Mouse (Mus musculus) midbrain, embryonic 13.5 days (tissue): Measurements from ENCODE around the gene Flvcr2. TPM values are rescaled to one million over a fixed set of nuclear protein-coding genes. Genes with fewer than 3 reads are reported as not detected.

ENCODE experiments used
- ATAC-seq: fragments of 200-750 bp; cut with Nextera tagmentation; 2 replicates; pipeline ENCODE4 v1.8.0; 2017; ENCODE audit warnings: mild to moderate bottlenecking, moderate TSS enrichment, moderate library complexity
- H3K27ac ChIP-seq: fragments of 300-500 bp; sonication (generic); 2 replicates; pipeline ENCODE4 v1.5.1; 2015; ENCODE audit warnings: inconsistent platforms, mild to moderate bottlenecking, moderate library complexity
- H3K27me3 ChIP-seq: fragments of 300-500 bp; sonication (generic); 2 replicates; pipeline ENCODE4 v1.6.1; 2015; ENCODE audit warnings: mild to moderate bottlenecking, inconsistent platforms
- H3K36me3 ChIP-seq: fragments of 300-500 bp; sonication (generic); 2 replicates; pipeline ENCODE4 v1.6.1; 2015; ENCODE audit warnings: mild to moderate bottlenecking, inconsistent platforms
- H3K4me1 ChIP-seq: fragments of 300-500 bp; sonication (generic); replicated peaks from 2 replicates; pipeline ENCODE4 v1.6.1; 2015; ENCODE audit warnings: inconsistent platforms
- H3K4me2 ChIP-seq: fragments of 300-500 bp; sonication (generic); replicated peaks from 2 replicates; pipeline ENCODE4 v1.6.1; 2015; ENCODE audit warnings: moderate library complexity, mild to moderate bottlenecking, inconsistent platforms
- H3K4me3 ChIP-seq: fragments of 300-500 bp; sonication (generic); replicated peaks from 2 replicates; pipeline ENCODE4 v1.5.1; 2015; ENCODE audit warnings: mild to moderate bottlenecking, inconsistent platforms
- H3K9ac ChIP-seq: fragments of 300-500 bp; sonication (generic); replicated peaks from 2 replicates; pipeline ENCODE4 v1.6.1; 2015; ENCODE audit warnings: mild to moderate bottlenecking, inconsistent platforms
- H3K9me3 ChIP-seq: fragments of 300-500 bp; sonication (generic); 2 replicates; pipeline ENCODE4 v1.6.1; 2016; ENCODE audit warnings: mild to moderate bottlenecking, inconsistent platforms
- WGBS: fragments of 180-500 bp; shearing (Covaris S2); methylation state at CpG from one replicate; pipeline ENCODE4 v1.1.7; 2015; 5-methylcytosine and 5-hydroxymethylcytosine counted together
- polyA plus RNA-seq: library from polyadenylated mRNA; unstranded; fragments of >200 nt; fragmentation: Nextera tagmentation; extraction: Ambion mirVana; gene quantifications from 2 replicates; pipeline ENCODE4 v1.2.1, GENCODE M21; 2015

The Flvcr2 gene
- polyA plus RNA-seq, 1 experiment from 2014 or later = 3.5 TPM

DNA sequence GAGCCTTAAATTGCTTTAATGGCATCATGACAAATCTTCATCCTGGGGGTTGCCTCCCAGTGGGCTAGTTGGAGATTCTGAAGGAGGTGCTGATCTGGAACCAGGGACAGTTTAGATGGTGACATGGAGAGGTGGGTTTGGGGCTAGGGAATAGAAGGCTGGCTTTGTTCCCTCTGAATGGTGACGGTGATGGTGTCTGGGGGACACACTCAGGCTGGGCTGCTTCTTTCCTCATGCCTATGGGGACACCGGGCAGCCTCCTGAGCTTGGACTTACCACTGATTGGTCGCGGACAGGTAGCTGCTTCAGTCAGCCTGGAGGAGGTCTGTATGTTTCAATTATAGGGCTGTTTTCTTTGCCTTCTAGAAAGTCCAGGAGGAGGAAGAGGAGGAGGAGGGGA is 65.3 kb downstream of the Flvcr2 start:
- H3K4me3 ChIP-seq = no peak overlapping the region
- no peaks in the 10 kb centered on the region for H3K4me1 ChIP-seq
- H3K36me3 ChIP-seq = peaks cover 56% of the 10 kb centered on the region
- H3K27ac ChIP-seq = no peak overlapping the region
- no peak for ATAC-seq
- 95% methylated on average over 4 of the region's 4 CpGs for WGBS
- H3K9me3 ChIP-seq = no peaks in the 10 kb centered on the region
- no peaks in the 10 kb centered on the region for H3K27me3 ChIP-seq
- H3K9ac ChIP-seq = no peak overlapping the region
- H3K4me2 ChIP-seq = no peak overlapping the region

- whole genome bisulfite sequencing = 86% methylated on average over 2 of the region's 2 CpGs
- no peak for ATAC-seq
- H3K4me1 ChIP-seq = 0 out of 2 replicates have a peak, but pooled peaks cover 2% of the 10 kb centered on the region
- peaks cover 70% of the 10 kb centered on the region for H3K36me3 ChIP-seq
- H3K27me3 ChIP-seq = no peaks in the 10 kb centered on the region
- no peaks in the 10 kb centered on the region for H3K9me3 ChIP-seq
- no peak overlapping the region for H3K27ac ChIP-seq
- no peak overlapping the region for H3K9ac ChIP-seq
- H3K4me3 ChIP-seq = no peak overlapping the region
- H3K4me2 ChIP-seq = no peak overlapping the region
These were observed 67.3 kb downstream of the Flvcr2 start for GRCm38 (mm10) chr12:85813599-85813998.

- no peak overlapping the region for H3K4me3 ChIP-seq
- H3K9ac ChIP-seq = no peak overlapping the region
- WGBS = 77% methylated on average over 9 of the region's 9 CpGs
- H3K9me3 ChIP-seq = no peaks in the 10 kb centered on the region
- no peak overlapping the region for H3K27ac ChIP-seq
- H3K36me3 ChIP-seq = peaks cover 33% of the 10 kb centered on the region
- peaks cover 34% of the 10 kb centered on the region for H3K4me1 ChIP-seq
- no peaks in the 10 kb centered on the region for H3K27me3 ChIP-seq
- H3K4me2 ChIP-seq = no peak overlapping the region
- no peak for ATAC-seq
These were observed 75.7 kb downstream of the Flvcr2 start for GRCm38 (mm10) chr12:85822051-85822450.

GRCm38 (mm10) chr12:85824438-85825264 is 78.3 kb downstream of the Flvcr2 start, which contains the start of the genes Erg28 and Ttll5:
Erg28 (minus strand) TSS chr12:85824550.
Ttll5 (plus strand) TSS chr12:85824659.
- peak within 1 kb of the TSS; percentile 93 for H3K27ac ChIP-seq
- peaks cover 32% of the 10 kb centered on the region for H3K4me1 ChIP-seq
- no peaks in the 10 kb centered on the region for H3K27me3 ChIP-seq
- ATAC-seq = peak; percentile 99
- H3K4me3 ChIP-seq = peak within 1 kb of the TSS; percentile 83
- peak within 1 kb of the TSS; percentile 83 for H3K9ac ChIP-seq
- H3K36me3 ChIP-seq = peaks cover 25% of the 10 kb centered on the region
- peak within 1 kb of the TSS; percentile 76 for H3K4me2 ChIP-seq
- under 1% methylated on average over 67 of the region's 67 CpGs for WGBS
- no peaks in the 10 kb centered on the region for H3K9me3 ChIP-seq

- Histone ChIP-seq H3K36me3 (peaks cover 23% of the 10 kb centered on the region), H3K4me2 (peak overlapping the region; percentile 76), H3K4me3 (peak overlapping the region; percentile 83), H3K27ac (peak overlapping the region; percentile 93), H3K4me1 (peaks cover 32% of the 10 kb centered on the region), H3K9ac (peak overlapping the region; percentile 83), H3K27me3 (no peaks in the 10 kb centered on the region), H3K9me3 (no peaks in the 10 kb centered on the region)
- no peak for ATAC-seq
- 15% methylated on average over 8 of the region's 8 CpGs for WGBS
These were observed 79.0 kb downstream of the Flvcr2 start for GRCm38 (mm10) chr12:85825361-85825760.

DNA sequence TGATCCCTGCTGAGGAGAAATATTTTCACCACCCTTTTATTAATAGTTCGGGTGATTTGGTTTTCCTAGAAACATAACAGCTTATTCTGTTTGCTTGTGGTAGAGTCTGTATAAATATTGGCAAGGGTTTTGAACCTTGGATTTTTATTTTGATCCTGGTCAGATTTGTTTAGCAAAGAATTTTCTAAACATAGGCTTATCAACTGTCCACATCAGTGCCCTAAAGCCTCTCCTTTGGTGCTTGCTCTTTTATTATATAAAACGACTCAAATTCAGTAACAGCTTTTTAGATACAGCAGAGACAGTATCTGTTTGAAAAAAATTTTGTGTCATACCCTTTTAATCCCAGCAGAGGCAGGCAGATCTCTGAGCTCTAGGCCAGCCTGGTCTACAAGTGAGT is 79.5 kb downstream of the Flvcr2 start:
- ATAC-seq = no peak
- peak overlapping the region; percentile 76 for H3K4me2 ChIP-seq
- peaks cover 23% of the 10 kb centered on the region for H3K36me3 ChIP-seq
- no peaks in the 10 kb centered on the region for H3K9me3 ChIP-seq
- no peaks in the 10 kb centered on the region for H3K27me3 ChIP-seq
- peak overlapping the region; percentile 83 for H3K4me3 ChIP-seq
- no peak overlapping the region for H3K27ac ChIP-seq
- WGBS = 80% methylated on average over 2 of the region's 2 CpGs
- H3K9ac ChIP-seq = no peak overlapping the region
- H3K4me1 ChIP-seq = peaks cover 32% of the 10 kb centered on the region

DNA sequence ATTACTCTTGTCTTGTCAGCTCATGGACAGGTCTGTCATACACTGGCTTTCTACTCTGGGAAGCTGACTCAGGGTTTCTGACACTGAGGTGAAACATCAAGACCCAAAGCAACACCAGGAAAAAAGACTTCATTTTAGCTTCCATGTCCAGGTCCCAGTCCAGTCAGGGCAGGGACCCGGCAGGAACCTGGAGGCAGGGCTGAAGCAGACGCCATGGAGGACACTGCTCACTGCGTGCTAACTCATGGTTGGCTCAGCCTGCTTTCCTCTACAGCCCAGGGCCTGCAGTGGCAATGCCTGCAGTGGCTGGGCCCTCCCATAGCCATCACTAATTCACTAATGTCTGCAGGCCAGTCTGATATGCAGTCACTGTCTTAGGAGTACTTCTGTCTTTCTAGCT is 82.5 kb downstream of the Flvcr2 start:
- Histone ChIP-seq H3K9ac (no peak overlapping the region), H3K4me2 (no peak overlapping the region), H3K36me3 (peaks cover 32% of the 10 kb centered on the region), H3K4me3 (no peak overlapping the region), H3K27me3 (no peaks in the 10 kb centered on the region), H3K9me3 (no peaks in the 10 kb centered on the region), H3K27ac (no peak overlapping the region), H3K4me1 (peaks cover 17% of the 10 kb centered on the region)
- no peak for ATAC-seq
- WGBS = 92% methylated on average over 3 of the region's 3 CpGs

DNA sequence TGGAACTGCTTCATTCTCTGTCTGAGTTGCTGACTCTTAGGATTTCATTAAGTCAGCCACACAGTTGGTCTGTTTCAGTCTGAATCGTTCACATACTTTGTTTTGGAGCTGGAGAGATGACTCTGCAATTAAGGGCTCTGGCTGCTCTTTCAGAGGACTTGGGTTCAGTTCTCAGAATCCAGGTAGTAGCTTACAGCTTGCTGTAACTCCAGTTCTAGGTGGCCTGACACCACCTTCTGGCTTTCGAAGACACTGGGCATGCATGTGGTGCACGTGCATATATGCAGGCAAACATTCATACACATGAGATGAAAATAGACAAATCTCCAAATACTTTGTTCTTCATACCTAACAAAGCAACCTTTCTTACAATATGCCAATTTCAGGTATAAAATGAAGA is 83.5 kb downstream of the Flvcr2 start:
- H3K4me1 ChIP-seq = peaks cover 16% of the 10 kb centered on the region
- no peak overlapping the region for H3K4me3 ChIP-seq
- no peaks in the 10 kb centered on the region for H3K27me3 ChIP-seq
- peaks cover 32% of the 10 kb centered on the region for H3K36me3 ChIP-seq
- H3K4me2 ChIP-seq = no peak overlapping the region
- no peak overlapping the region for H3K9ac ChIP-seq
- 90% methylated on average over 3 of the region's 3 CpGs for WGBS
- H3K27ac ChIP-seq = no peak overlapping the region
- no peaks in the 10 kb centered on the region for H3K9me3 ChIP-seq
- no peak for ATAC-seq

GRCm38 (mm10) chr12:85830691-85831090 is 84.4 kb downstream of the Flvcr2 start:
- no peak for ATAC-seq
- WGBS = 93% methylated on average over 3 of the region's 3 CpGs
- H3K4me3 ChIP-seq = no peak overlapping the region
- no peaks in the 10 kb centered on the region for H3K9me3 ChIP-seq
- H3K9ac ChIP-seq = no peak overlapping the region
- H3K27ac ChIP-seq = no peak overlapping the region
- H3K4me1 ChIP-seq = peaks cover 14% of the 10 kb centered on the region
- H3K36me3 ChIP-seq = peaks cover 32% of the 10 kb centered on the region
- H3K27me3 ChIP-seq = no peaks in the 10 kb centered on the region
- no peak overlapping the region for H3K4me2 ChIP-seq

GRCm38 (mm10) chr12:85834543-85834942 is 88.2 kb downstream of the Flvcr2 start:
- H3K27ac ChIP-seq = no peak overlapping the region
- no peak overlapping the region for H3K4me2 ChIP-seq
- 75% methylated on average over 2 of the region's 2 CpGs for WGBS
- H3K9ac ChIP-seq = no peak overlapping the region
- 0 out of 2 replicates have a peak, but pooled peaks cover 5% of the 10 kb centered on the region for H3K4me1 ChIP-seq
- peaks cover 23% of the 10 kb centered on the region for H3K36me3 ChIP-seq
- H3K27me3 ChIP-seq = no peaks in the 10 kb centered on the region
- no peak overlapping the region for H3K4me3 ChIP-seq
- ATAC-seq = no peak
- H3K9me3 ChIP-seq = no peaks in the 10 kb centered on the region

DNA sequence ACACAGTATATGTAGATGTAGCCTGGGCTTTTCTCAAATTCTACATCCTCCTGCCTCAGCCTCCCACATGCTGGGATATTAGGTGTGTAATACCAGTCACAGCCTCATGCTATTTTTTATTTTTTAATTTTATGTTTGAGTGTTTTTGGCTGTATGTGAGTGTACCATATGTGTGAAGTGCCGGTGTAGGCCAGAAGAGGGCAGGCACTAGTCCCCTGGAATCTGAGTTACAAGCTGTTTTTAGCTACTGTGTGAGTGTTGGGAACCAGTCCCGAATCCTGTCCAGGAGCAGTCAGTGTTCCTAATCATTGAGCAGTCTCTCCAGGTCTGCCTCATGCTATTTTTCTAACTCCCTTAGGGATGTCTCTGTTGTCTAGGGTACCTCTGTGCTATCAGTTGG is 91.4 kb downstream of the Flvcr2 start:
- no peak overlapping the region for H3K4me2 ChIP-seq
- H3K9me3 ChIP-seq = no peaks in the 10 kb centered on the region
- no peaks in the 10 kb centered on the region for H3K27me3 ChIP-seq
- no peak for ATAC-seq
- H3K27ac ChIP-seq = no peak overlapping the region
- 0 out of 2 replicates have a peak, but pooled peaks cover 5% of the 10 kb centered on the region for H3K4me1 ChIP-seq
- H3K4me3 ChIP-seq = no peak overlapping the region
- no peak overlapping the region for H3K9ac ChIP-seq
- 90% methylated on average over 2 of the region's 2 CpGs for WGBS
- peaks cover 14% of the 10 kb centered on the region; the same call in 1 of the 2 replicates for H3K36me3 ChIP-seq

- no peak for ATAC-seq
- Histone ChIP-seq H3K36me3 (peaks cover 14% of the 10 kb centered on the region; the same call in 1 of the 2 replicates), H3K27ac (no peak overlapping the region), H3K9me3 (no peaks in the 10 kb centered on the region), H3K4me3 (no peak overlapping the region), H3K4me2 (no peak overlapping the region), H3K9ac (no peak overlapping the region), H3K4me1 (0 out of 2 replicates have a peak, but pooled peaks cover 5% of the 10 kb centered on the region), H3K27me3 (no peaks in the 10 kb centered on the region)
- WGBS = 91% methylated on average over 12 of the region's 12 CpGs
These were observed 93.1 kb downstream of the Flvcr2 start for GRCm38 (mm10) chr12:85839371-85840000.
